Mouse (Mus musculus): ENCODE results near the gene Znrf1. TPM values are rescaled to one million over a fixed set of nuclear protein-coding genes. Genes with fewer than 3 reads are reported as not detected.

The Znrf1 gene
- polyA plus RNA-seq, 1 experiment from 2014 or later: 14.0 TPM

GRCm38 (mm10) chr8:111543712-111544380 lies 7.9 kb downstream of the Znrf1 start:
- H3K4me2 ChIP-seq (ENCODE audit: low read depth, low read length): no peak overlapping the region
- ATAC-seq (ENCODE audit: insufficient read depth, low FRiP score): no peak
- WGBS: 87% methylated on average over 9 of the region's 9 CpGs

DNA sequence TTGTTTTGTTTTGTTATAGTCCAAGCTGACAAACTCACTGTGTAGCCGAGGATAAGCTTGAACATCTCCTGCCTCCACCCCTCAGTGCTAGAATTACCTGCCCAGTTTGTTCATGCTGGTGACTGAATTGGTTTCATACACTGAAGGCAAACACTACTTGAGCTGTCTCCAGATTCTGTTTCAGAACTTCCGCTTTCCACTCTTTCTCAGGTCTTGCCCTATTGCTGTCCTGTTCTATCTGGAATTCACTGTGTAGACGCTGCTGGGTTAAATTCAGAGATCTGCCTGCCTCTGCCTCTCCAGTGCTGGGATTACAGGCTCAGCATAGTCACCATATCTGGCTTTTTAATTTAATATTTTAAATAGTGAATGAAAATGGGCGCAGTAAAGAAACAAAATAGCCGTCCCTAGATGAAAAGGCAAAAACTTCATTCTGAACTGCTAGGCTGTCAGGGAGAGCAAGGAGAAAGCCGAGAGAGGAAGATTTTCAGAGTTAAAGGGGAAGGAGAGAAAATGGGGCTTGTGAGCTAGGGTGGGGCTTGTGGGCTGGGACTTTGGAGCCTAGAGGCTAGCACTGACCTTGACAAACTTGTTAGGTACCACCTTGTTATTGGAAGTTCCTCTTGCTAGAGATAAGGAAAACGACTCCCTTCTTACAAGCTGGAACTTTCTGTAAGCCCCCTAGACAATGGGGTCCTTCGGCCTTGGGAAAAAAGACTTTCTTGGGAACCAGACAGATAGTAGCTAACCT lies 9.7 kb downstream of the Znrf1 start:
- 70% methylated on average over 8 of the region's 8 CpGs for WGBS

More at GRCm38 (mm10) chr8:111543712-111544380, 7.9 kb downstream of the Znrf1 start:
- no peak overlapping the region for H3K4me3 ChIP-seq (replicated peaks; ENCODE audit: low read length)
- no peak overlapping the region for H3K27ac ChIP-seq (ENCODE audit: low read length)
- H3K36me3 ChIP-seq (ENCODE audit: control insufficient read depth, insufficient read depth, low read length): no peaks in the 10 kb centered on the region
- H3K9me3 ChIP-seq (replicated peaks; ENCODE audit: control insufficient read depth, low read length): no peaks in the 10 kb centered on the region
- H3K9ac ChIP-seq (ENCODE audit: low read length): no peak overlapping the region
- no peaks in the 10 kb centered on the region for H3K27me3 ChIP-seq (ENCODE audit: control insufficient read depth, insufficient read depth, low read length)
- peaks cover 20% of the 10 kb centered on the region for H3K4me1 ChIP-seq (ENCODE audit: control insufficient read depth, insufficient read depth, low read length)

DNA sequence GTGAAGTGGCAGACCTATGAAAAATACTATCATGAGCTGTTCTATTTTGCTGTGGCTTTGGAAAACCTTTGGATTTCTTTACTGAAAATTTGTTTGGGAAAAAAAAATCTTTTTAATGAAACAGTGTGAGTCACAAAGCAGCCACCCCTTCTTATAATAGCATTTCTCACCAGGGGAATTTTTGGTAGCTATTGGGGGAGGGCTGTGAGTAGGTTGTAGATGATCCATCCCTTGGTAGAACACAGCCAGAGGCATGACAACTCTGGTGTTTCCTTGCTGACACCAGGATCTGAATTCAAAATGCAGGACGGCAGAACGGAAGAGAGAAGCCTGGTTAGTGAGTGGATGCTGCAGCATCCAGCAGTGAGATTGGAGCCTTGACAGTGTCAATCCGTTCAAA lies 11.2 kb downstream of the Znrf1 start:
- Histone ChIP-seq H3K27me3 (ENCODE audit: control insufficient read depth, insufficient read depth, low read length) (no peaks in the 10 kb centered on the region), H3K4me2 (ENCODE audit: low read depth, low read length) (no peak overlapping the region), H3K27ac (ENCODE audit: low read length) (no peak overlapping the region), H3K4me3 (replicated peaks; ENCODE audit: low read length) (no peak overlapping the region), H3K9ac (ENCODE audit: low read length) (no peak overlapping the region), H3K9me3 (replicated peaks; ENCODE audit: control insufficient read depth, low read length) (no peaks in the 10 kb centered on the region), H3K4me1 (ENCODE audit: control insufficient read depth, insufficient read depth, low read length) (0 out of 2 replicates have a peak, but pooled peaks cover 7% of the 10 kb centered on the region), H3K36me3 (ENCODE audit: control insufficient read depth, insufficient read depth, low read length) (no peaks in the 10 kb centered on the region)
- WGBS: 87% methylated on average over 3 of the region's 3 CpGs
- no peak for ATAC-seq (ENCODE audit: insufficient read depth, low FRiP score)

More for the DNA sequence above, 9.7 kb downstream of the Znrf1 start:
- ATAC-seq (ENCODE audit: insufficient read depth, low FRiP score): no peak
- Histone ChIP-seq H3K36me3 (ENCODE audit: control insufficient read depth, insufficient read depth, low read length) (no peaks in the 10 kb centered on the region), H3K4me2 (ENCODE audit: low read depth, low read length) (no peak overlapping the region), H3K4me3 (replicated peaks; ENCODE audit: low read length) (no peak overlapping the region), H3K27ac (ENCODE audit: low read length) (no peak overlapping the region; the same call in 1 of the 2 replicates), H3K27me3 (ENCODE audit: control insufficient read depth, insufficient read depth, low read length) (no peaks in the 10 kb centered on the region), H3K4me1 (ENCODE audit: control insufficient read depth, insufficient read depth, low read length) (peaks cover 10% of the 10 kb centered on the region; the same call in 1 of the 2 replicates), H3K9me3 (replicated peaks; ENCODE audit: control insufficient read depth, low read length) (no peaks in the 10 kb centered on the region), H3K9ac (ENCODE audit: low read length) (no peak overlapping the region)

- Histone ChIP-seq H3K4me1 (ENCODE audit: control insufficient read depth, insufficient read depth, low read length) (0 out of 2 replicates have a peak, but pooled peaks cover 7% of the 10 kb centered on the region), H3K27me3 (ENCODE audit: control insufficient read depth, insufficient read depth, low read length) (no peaks in the 10 kb centered on the region), H3K4me3 (replicated peaks; ENCODE audit: low read length) (no peak overlapping the region), H3K9ac (ENCODE audit: low read length) (no peak overlapping the region), H3K9me3 (replicated peaks; ENCODE audit: control insufficient read depth, low read length) (no peaks in the 10 kb centered on the region), H3K4me2 (ENCODE audit: low read depth, low read length) (no peak overlapping the region), H3K27ac (ENCODE audit: low read length) (no peak overlapping the region), H3K36me3 (ENCODE audit: control insufficient read depth, insufficient read depth, low read length) (no peaks in the 10 kb centered on the region)
- WGBS: 76% methylated on average over 6 of the region's 6 CpGs
- no peak for ATAC-seq (ENCODE audit: insufficient read depth, low FRiP score)
Measured at GRCm38 (mm10) chr8:111548201-111548600, 12.3 kb downstream of the Znrf1 start.

DNA sequence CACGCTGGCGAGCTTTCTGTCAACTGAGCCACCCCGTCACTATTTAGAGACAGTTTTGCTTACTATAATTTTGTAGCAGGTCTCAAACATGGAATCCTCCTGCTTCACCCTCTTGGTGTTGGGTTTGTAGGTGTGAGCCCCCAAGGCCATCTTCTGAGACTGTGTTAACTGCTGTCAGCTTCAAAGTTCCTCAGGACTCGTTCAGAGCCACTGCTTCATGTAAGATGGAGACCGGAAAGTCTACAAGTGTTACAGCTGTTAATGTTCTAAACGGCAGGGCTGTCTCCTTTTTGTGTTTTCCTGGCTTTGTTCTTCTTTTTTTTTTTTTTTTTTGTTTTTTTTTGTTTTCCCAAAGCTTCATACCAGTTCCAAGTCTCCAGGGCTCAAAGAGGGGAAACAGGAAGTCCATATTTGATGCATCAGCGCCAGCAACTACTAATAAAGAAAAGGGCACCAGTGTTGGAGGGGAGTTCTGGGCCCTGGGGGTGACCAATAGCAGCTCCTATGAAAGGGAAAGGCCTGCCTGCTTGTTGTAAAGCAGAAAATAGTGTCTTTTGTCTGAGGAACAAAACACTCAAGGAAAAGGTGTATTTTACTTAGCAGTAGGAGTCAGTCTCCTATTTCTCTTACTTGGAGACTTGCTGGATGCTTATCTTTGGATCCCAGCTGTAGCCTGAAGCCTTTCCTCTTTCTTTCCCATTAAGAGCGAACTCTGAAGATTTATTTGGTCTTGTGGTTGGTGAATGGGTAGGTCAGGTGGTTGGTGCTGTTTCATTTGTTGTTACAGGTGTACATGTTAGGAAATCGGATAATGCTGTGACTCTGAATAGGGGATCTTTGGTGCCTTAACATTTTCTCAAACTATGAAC lies 14.3 kb downstream of the Znrf1 start:
- Histone ChIP-seq H3K4me1 (ENCODE audit: control insufficient read depth, insufficient read depth, low read length) (peaks cover 6% of the 10 kb centered on the region; the same call in 1 of the 2 replicates), H3K9ac (ENCODE audit: low read length) (no peak overlapping the region), H3K4me3 (replicated peaks; ENCODE audit: low read length) (no peak overlapping the region), H3K4me2 (ENCODE audit: low read depth, low read length) (no peak overlapping the region), H3K27me3 (ENCODE audit: control insufficient read depth, insufficient read depth, low read length) (no peaks in the 10 kb centered on the region), H3K36me3 (ENCODE audit: control insufficient read depth, insufficient read depth, low read length) (no peaks in the 10 kb centered on the region), H3K9me3 (replicated peaks; ENCODE audit: control insufficient read depth, low read length) (no peaks in the 10 kb centered on the region), H3K27ac (ENCODE audit: low read length) (peak overlapping the region; percentile 50)
- ATAC-seq (ENCODE audit: insufficient read depth, low FRiP score): no peak
- 65% methylated on average over 9 of the region's 9 CpGs for WGBS

- H3K4me2 ChIP-seq (ENCODE audit: low read depth, low read length): no peak overlapping the region
- peaks cover 4% of the 10 kb centered on the region; the same call in 1 of the 2 replicates for H3K4me1 ChIP-seq (ENCODE audit: control insufficient read depth, insufficient read depth, low read length)
- 76% methylated on average over 8 of the region's 8 CpGs for WGBS
- no peak overlapping the region for H3K27ac ChIP-seq (ENCODE audit: low read length)
- ATAC-seq (ENCODE audit: insufficient read depth, low FRiP score): no peak
- no peaks in the 10 kb centered on the region for H3K27me3 ChIP-seq (ENCODE audit: control insufficient read depth, insufficient read depth, low read length)
- no peak overlapping the region for H3K9ac ChIP-seq (ENCODE audit: low read length)
- no peaks in the 10 kb centered on the region for H3K36me3 ChIP-seq (ENCODE audit: control insufficient read depth, insufficient read depth, low read length)
- H3K9me3 ChIP-seq (replicated peaks; ENCODE audit: control insufficient read depth, low read length): no peaks in the 10 kb centered on the region
- H3K4me3 ChIP-seq (replicated peaks; ENCODE audit: low read length): no peak overlapping the region
Measured at GRCm38 (mm10) chr8:111551511-111552130, 15.7 kb downstream of the Znrf1 start.

DNA sequence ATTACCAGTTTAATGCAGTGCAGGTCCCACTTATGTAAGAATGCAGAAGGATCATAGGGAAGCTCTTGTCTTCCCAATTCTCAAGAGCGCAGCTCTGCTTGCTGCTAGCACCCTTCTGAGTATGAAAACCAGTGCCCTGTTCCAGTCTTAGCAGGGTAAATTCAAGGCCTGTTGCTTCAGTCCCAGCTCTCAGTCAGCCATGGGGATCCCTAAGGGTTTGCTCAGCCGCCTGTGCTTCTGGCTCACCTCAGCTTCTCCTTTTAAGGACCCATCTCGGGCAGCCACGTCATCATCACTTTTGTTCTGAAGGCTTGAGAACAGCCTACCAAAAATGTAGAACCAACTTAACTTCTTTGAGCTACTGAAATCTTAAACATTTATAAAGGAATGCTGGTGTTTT lies 25.9 kb downstream of the Znrf1 start:
- no peaks in the 10 kb centered on the region for H3K36me3 ChIP-seq (ENCODE audit: control insufficient read depth, insufficient read depth, low read length)
- no peak overlapping the region for H3K4me3 ChIP-seq (replicated peaks; ENCODE audit: low read length)
- no peaks in the 10 kb centered on the region for H3K9me3 ChIP-seq (replicated peaks; ENCODE audit: control insufficient read depth, low read length)
- peaks cover 15% of the 10 kb centered on the region for H3K4me1 ChIP-seq (ENCODE audit: control insufficient read depth, insufficient read depth, low read length)
- no peaks in the 10 kb centered on the region for H3K27me3 ChIP-seq (ENCODE audit: control insufficient read depth, insufficient read depth, low read length)
- H3K4me2 ChIP-seq (ENCODE audit: low read depth, low read length): no peak overlapping the region
- H3K27ac ChIP-seq (ENCODE audit: low read length): peak overlapping the region; percentile 51; the same call in 1 of the 2 replicates
- 79% methylated on average over 4 of the region's 4 CpGs for WGBS
- ATAC-seq (ENCODE audit: insufficient read depth, low FRiP score): peak; percentile 52; the same call in 1 of the 2 replicates
- H3K9ac ChIP-seq (ENCODE audit: low read length): no peak overlapping the region

DNA sequence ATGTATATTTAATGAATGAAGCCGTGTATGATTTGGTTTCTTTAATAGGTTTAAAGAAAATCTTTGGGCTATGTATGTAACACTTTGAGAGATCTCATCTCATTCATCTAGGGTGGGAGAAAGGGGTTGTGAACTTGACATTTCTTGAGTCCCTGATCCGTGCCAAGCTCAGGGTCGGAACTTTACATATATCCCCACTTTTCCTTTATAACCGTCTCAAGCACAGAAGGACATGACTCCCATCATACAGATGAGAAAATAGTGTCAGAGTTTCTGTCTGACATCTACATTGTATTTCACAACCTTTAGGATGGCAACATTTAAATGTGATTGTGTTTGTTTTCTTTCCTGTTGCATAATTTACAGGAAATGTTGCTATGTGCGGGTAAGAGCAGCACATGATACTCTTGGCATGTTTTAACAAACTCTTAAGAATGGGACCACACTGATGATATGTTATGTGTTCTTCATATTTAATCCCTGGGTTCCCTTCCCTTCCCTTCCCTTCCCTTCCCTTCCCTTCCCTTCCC lies 26.4 kb downstream of the Znrf1 start:
- 81% methylated on average over 5 of the region's 5 CpGs for WGBS
- no peaks in the 10 kb centered on the region for H3K36me3 ChIP-seq (ENCODE audit: control insufficient read depth, insufficient read depth, low read length)
- no peak overlapping the region for H3K9ac ChIP-seq (ENCODE audit: low read length)
- H3K27me3 ChIP-seq (ENCODE audit: control insufficient read depth, insufficient read depth, low read length): no peaks in the 10 kb centered on the region
- H3K4me3 ChIP-seq (replicated peaks; ENCODE audit: low read length): no peak overlapping the region
- H3K4me2 ChIP-seq (ENCODE audit: low read depth, low read length): no peak overlapping the region
- H3K9me3 ChIP-seq (replicated peaks; ENCODE audit: control insufficient read depth, low read length): no peaks in the 10 kb centered on the region
- no peak for ATAC-seq (ENCODE audit: insufficient read depth, low FRiP score)
- H3K27ac ChIP-seq (ENCODE audit: low read length): no peak overlapping the region
- H3K4me1 ChIP-seq (ENCODE audit: control insufficient read depth, insufficient read depth, low read length): peaks cover 16% of the 10 kb centered on the region

All from stomach, embryonic 16.5 days (tissue).